Mouse (Mus musculus) limb, embryonic 11.5 days (tissue): ENCODE data around the gene Prkaa1. TPM values are rescaled to one million over a fixed set of nuclear protein-coding genes. Genes with fewer than 3 reads are reported as not detected.

Experiments used
- ATAC-seq: fragments of 200-750 bp; cut with Nextera tagmentation; 2 replicates; pipeline ENCODE4 v1.8.0; 2017; ENCODE audit warnings: low read depth; ENCODE audit not compliant: insufficient number of reproducible peaks, low FRiP score, low TSS enrichment
- DNase-seq: peaks from one replicate; pipeline ENCODE4 v3.0.0-alpha.2; 2015; ENCODE audit warnings: low spot score
- H3K27ac ChIP-seq: fragments of 300-500 bp; sonication (generic); replicated peaks from 2 replicates; pipeline ENCODE4 v1.5.1; 2014; ENCODE audit warnings: low read depth, mild to moderate bottlenecking, low read length
- H3K27me3 ChIP-seq: fragments of 300-500 bp; sonication (generic); 2 replicates; pipeline ENCODE4 v1.6.1; 2014; ENCODE audit warnings: mild to moderate bottlenecking, low read length, mixed read lengths; ENCODE audit not compliant: control insufficient read depth, insufficient read depth
- H3K36me3 ChIP-seq: fragments of 300-500 bp; sonication (generic); 2 replicates; pipeline ENCODE4 v1.6.1; 2014; ENCODE audit warnings: mild to moderate bottlenecking, low read length, moderate library complexity, mixed read lengths; ENCODE audit not compliant: control insufficient read depth, insufficient read depth
- H3K4me1 ChIP-seq: fragments of 300-500 bp; sonication (generic); 2 replicates; pipeline ENCODE4 v1.6.1; 2014; ENCODE audit warnings: low read length, mixed read lengths; ENCODE audit not compliant: control insufficient read depth, insufficient read depth
- H3K4me2 ChIP-seq: fragments of 300-500 bp; sonication (generic); 2 replicates; pipeline ENCODE4 v1.6.1; 2014; ENCODE audit warnings: low read depth, mild to moderate bottlenecking, moderate library complexity; ENCODE audit not compliant: severe bottlenecking
- H3K4me3 ChIP-seq: fragments of 300-500 bp; sonication (generic); 2 replicates; pipeline ENCODE4 v1.5.1; 2014; ENCODE audit warnings: low read depth, low read length
- H3K9ac ChIP-seq: fragments of 300-500 bp; sonication (generic); 2 replicates; pipeline ENCODE4 v1.6.1; 2014; ENCODE audit warnings: mild to moderate bottlenecking, low read length
- H3K9me3 ChIP-seq: fragments of 300-500 bp; sonication (generic); 2 replicates; pipeline ENCODE4 v1.6.1; 2016; ENCODE audit warnings: low read length; ENCODE audit not compliant: control insufficient read depth
- WGBS: fragments of 180-500 bp; shearing (Covaris S2); extraction: QIAGEN DNeasy Blood & Tissue Kit; methylation state at CpG from one replicate; pipeline ENCODE4 v1.1.7; 2014; 5-methylcytosine and 5-hydroxymethylcytosine counted together
- polyA plus RNA-seq: library from polyadenylated mRNA; unstranded; fragments of >200 nt; fragmentation: Nextera tagmentation; extraction: Ambion mirVana; gene quantifications from 2 replicates; pipeline ENCODE4 v1.2.1, GENCODE M21; 2014

Gene Prkaa1
- polyA plus RNA-seq, 1 experiment from 2014 or later = 21.2 TPM

GRCm38 (mm10) chr15:5173217-5173820 lies 29.7 kb downstream of the Prkaa1 start:
- H3K27ac ChIP-seq = no peak overlapping the region
- no peaks in the 10 kb centered on the region for H3K4me1 ChIP-seq
- no peak overlapping the region for H3K4me2 ChIP-seq
- H3K27me3 ChIP-seq = no peaks in the 10 kb centered on the region
- DNase-seq (no peak), ATAC-seq (no peak)
- no peaks in the 10 kb centered on the region for H3K9me3 ChIP-seq
- no peak overlapping the region for H3K4me3 ChIP-seq
- H3K36me3 ChIP-seq = peaks cover 7% of the 10 kb centered on the region; the same call in 1 of the 2 replicates
- 94% methylated on average over 12 of the region's 12 CpGs for WGBS
- no peak overlapping the region for H3K9ac ChIP-seq

DNA sequence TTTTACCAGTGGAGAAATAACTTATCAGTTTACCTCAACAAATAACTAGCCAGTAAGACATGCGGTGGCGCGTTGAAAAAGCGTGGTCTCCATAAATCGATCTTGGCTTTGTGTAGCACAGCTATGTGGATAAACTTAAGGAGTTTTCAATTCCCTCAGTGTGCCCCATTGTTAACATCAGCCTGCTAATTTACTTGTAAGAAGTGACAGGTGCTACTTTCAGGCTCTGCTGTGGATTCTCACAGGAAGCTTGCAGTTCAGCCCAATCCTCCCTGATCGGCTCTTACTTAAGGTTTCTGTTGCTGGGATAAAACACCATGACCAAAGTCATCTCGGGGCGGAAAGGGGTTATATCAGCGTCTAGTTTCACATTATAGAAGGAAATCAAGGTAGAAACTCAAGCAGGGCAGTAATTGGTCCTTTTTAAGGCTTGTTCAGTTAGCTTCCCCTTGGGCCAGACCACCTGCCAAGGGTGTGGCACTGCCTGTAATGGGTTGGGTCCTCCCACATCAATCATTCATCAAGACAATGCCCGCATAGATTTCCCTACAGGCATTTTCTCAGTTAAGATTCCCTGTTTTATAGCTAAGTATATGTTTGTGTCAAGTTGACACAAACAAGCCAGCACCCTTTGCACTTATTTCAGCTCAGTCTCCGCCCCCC lies 41.1 kb downstream of the Prkaa1 start:
- H3K4me3 ChIP-seq = peak overlapping the region; percentile 88
- no peaks in the 10 kb centered on the region for H3K9me3 ChIP-seq
- H3K27me3 ChIP-seq = no peaks in the 10 kb centered on the region
- WGBS = 36% methylated on average over 11 of the region's 11 CpGs
- H3K27ac ChIP-seq = peak overlapping the region; percentile 60; the same call in 1 of the 2 replicates
- peak; percentile 67; the same call in 1 of the 2 replicates for ATAC-seq
- peak overlapping the region; percentile 56 for H3K4me2 ChIP-seq
- DNase-seq = peak; percentile 29
- no peaks in the 10 kb centered on the region for H3K36me3 ChIP-seq
- H3K4me1 ChIP-seq = 0 out of 2 replicates have a peak, but pooled peaks cover 5% of the 10 kb centered on the region
- H3K9ac ChIP-seq = peak overlapping the region; percentile 85

- peak within 1 kb of the TSS; percentile 88 for H3K4me3 ChIP-seq
- H3K9ac ChIP-seq = peak within 1 kb of the TSS; percentile 85
- H3K36me3 ChIP-seq = no peaks in the 10 kb centered on the region
- peak; percentile 82; the same call in 1 of the 2 replicates for ATAC-seq
- no peaks in the 10 kb centered on the region for H3K9me3 ChIP-seq
- H3K27me3 ChIP-seq = no peaks in the 10 kb centered on the region
- DNase-seq = peak; percentile 79
- 0 out of 2 replicates have a peak, but pooled peaks cover 5% of the 10 kb centered on the region for H3K4me1 ChIP-seq
- H3K27ac ChIP-seq = peak within 1 kb of the TSS; percentile 60; the same call in 1 of the 2 replicates
- H3K4me2 ChIP-seq = peak within 1 kb of the TSS; percentile 56
- under 1% methylated on average over 53 of the region's 55 CpGs for WGBS
Observed at GRCm38 (mm10) chr15:5185366-5186292, 42.0 kb downstream of the Prkaa1 start, which contains the start of gene Ttc33. Ttc33 (plus strand) TSS chr15:5185525.

- ATAC-seq = no peak
Observed at GRCm38 (mm10) chr15:5186293-5186675, 42.6 kb downstream of the Prkaa1 start.

DNA sequence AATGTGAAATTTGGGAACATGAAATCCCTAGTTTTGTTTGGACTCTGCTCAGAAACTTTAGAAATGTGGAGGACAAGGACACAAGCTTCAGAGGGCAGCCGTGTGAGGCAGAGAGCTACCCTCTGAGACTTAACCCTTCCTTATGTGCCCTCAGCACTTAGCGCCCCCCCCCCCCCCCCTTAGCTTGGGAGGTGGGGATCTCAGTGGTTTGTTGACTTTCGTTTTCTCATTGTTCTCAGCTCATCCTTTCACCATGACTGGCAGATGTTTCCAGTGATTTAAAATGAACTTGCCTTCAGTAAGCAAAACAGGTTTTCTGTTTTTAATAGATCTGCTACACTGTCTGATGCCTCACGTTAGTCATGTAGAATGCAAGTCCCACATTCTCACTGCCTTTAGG lies 43.5 kb downstream of the Prkaa1 start:
- Histone ChIP-seq H3K9ac (no peak overlapping the region), H3K36me3 (no peaks in the 10 kb centered on the region), H3K9me3 (no peaks in the 10 kb centered on the region), H3K4me1 (0 out of 2 replicates have a peak, but pooled peaks cover 5% of the 10 kb centered on the region), H3K4me3 (no peak overlapping the region), H3K27me3 (no peaks in the 10 kb centered on the region), H3K4me2 (no peak overlapping the region), H3K27ac (no peak overlapping the region)
- DNase-seq = no peak
- WGBS = 68% methylated on average over 4 of the region's 4 CpGs
- ATAC-seq = no peak

More at GRCm38 (mm10) chr15:5186293-5186675, 42.6 kb downstream of the Prkaa1 start:
- Histone ChIP-seq H3K4me1 (0 out of 2 replicates have a peak, but pooled peaks cover 5% of the 10 kb centered on the region), H3K4me2 (peak overlapping the region; percentile 56), H3K9me3 (no peaks in the 10 kb centered on the region), H3K27ac (no peak overlapping the region), H3K9ac (peak overlapping the region; percentile 85), H3K36me3 (no peaks in the 10 kb centered on the region), H3K4me3 (peak overlapping the region; percentile 88), H3K27me3 (no peaks in the 10 kb centered on the region)
- DNase-seq = no peak
- whole genome bisulfite sequencing = 37% methylated on average over 10 of the region's 10 CpGs

GRCm38 (mm10) chr15:5188029-5188428 lies 44.4 kb downstream of the Prkaa1 start:
- Histone ChIP-seq H3K4me1 (0 out of 2 replicates have a peak, but pooled peaks cover 5% of the 10 kb centered on the region), H3K9ac (no peak overlapping the region), H3K9me3 (no peaks in the 10 kb centered on the region), H3K4me3 (no peak overlapping the region), H3K27me3 (no peaks in the 10 kb centered on the region), H3K36me3 (no peaks in the 10 kb centered on the region; the same call in 1 of the 2 replicates), H3K27ac (no peak overlapping the region), H3K4me2 (no peak overlapping the region)
- no peak for DNase-seq
- 97% methylated on average over 1 of the region's 1 CpGs for WGBS
- no peak for ATAC-seq

DNA sequence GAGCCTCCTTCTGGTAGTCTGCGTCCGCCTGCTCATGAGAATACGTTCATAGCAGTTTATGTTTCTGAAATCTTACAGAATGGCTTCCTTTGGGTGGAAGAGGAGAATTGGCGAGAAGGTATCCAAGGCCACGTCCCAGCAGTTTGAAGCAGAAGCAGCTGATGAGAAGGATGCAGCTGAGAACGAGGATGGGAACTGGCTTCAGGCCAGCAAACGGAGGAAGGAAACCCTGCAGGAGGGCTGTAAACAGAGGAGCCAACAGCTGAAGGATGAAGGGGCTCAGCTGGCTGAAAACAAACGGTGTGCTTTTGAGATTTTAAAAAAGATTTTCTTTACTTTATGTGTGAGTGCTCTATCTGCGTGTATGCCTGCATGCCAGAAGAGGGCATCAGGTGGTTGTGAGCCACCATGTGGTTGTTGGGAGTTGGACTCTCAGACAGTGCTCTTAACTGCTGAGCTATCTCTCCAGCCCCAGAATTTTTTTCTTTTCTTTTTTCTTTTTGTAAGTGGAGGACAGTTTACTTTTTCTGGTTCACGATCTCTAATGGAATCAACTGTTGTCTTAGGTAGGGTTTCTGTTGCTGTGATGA lies 45.9 kb downstream of the Prkaa1 start:
- no peaks in the 10 kb centered on the region for H3K27me3 ChIP-seq
- H3K4me3 ChIP-seq = no peak overlapping the region
- no peaks in the 10 kb centered on the region; the same call in 1 of the 2 replicates for H3K36me3 ChIP-seq
- H3K4me1 ChIP-seq = 0 out of 2 replicates have a peak, but pooled peaks cover 4% of the 10 kb centered on the region
- no peak overlapping the region for H3K4me2 ChIP-seq
- 77% methylated on average over 10 of the region's 10 CpGs for WGBS
- H3K9ac ChIP-seq = no peak overlapping the region
- H3K9me3 ChIP-seq = no peaks in the 10 kb centered on the region
- DNase-seq = no peak
- no peak overlapping the region for H3K27ac ChIP-seq
- no peak for ATAC-seq
